Mouse (Mus musculus) forebrain, embryonic 11.5 days (tissue): ENCODE results near the gene Slc4a5. TPM values are rescaled to one million over a fixed set of nuclear protein-coding genes. Genes with fewer than 3 reads are reported as not detected.
A peak's percentile ranks its signal among the peaks of the same experiment; 100 is the strongest.
"Not testable (repeated sequence)": the region's sequence is repeated elsewhere in the genome, so short reads cannot be mapped to it uniquely, and the experiment has no call there.

Experiments
- ATAC-seq: fragments of 200-750 bp; cut with Nextera tagmentation; replicated peaks from 2 replicates; pipeline ENCODE4 v1.8.0; 2017; ENCODE audit warnings: moderate TSS enrichment; ENCODE audit not compliant: low FRiP score
- DNase-seq: peaks from one replicate; pipeline ENCODE4 v3.0.0-alpha.2; 2017; ENCODE audit warnings: low spot score
- H3K27ac ChIP-seq: fragments of 300-500 bp; sonication (generic); 2 replicates; pipeline ENCODE4 v1.5.1; 2014; ENCODE audit warnings: low read depth, low read length
- H3K27me3 ChIP-seq: fragments of 300-500 bp; sonication (generic); 2 replicates; pipeline ENCODE4 v1.6.1; 2014; ENCODE audit warnings: mild to moderate bottlenecking, low read length, mixed read lengths; ENCODE audit not compliant: control insufficient read depth, insufficient read depth
- H3K36me3 ChIP-seq: fragments of 300-500 bp; sonication (generic); 2 replicates; pipeline ENCODE4 v1.6.1; 2014; ENCODE audit warnings: mild to moderate bottlenecking, low read length, moderate library complexity, mixed read lengths; ENCODE audit not compliant: control insufficient read depth, insufficient read depth
- H3K4me1 ChIP-seq: fragments of 300-500 bp; sonication (generic); replicated peaks from 2 replicates; pipeline ENCODE4 v1.6.1; 2014; ENCODE audit warnings: low read length, mixed read lengths; ENCODE audit not compliant: control insufficient read depth, insufficient read depth
- H3K4me2 ChIP-seq: fragments of 300-500 bp; sonication (generic); 2 replicates; pipeline ENCODE4 v1.6.1; 2014; ENCODE audit warnings: low read depth, mild to moderate bottlenecking, low read length, moderate library complexity, mixed read lengths; ENCODE audit not compliant: severe bottlenecking
- H3K4me3 ChIP-seq: fragments of 300-500 bp; sonication (generic); 2 replicates; pipeline ENCODE4 v1.5.1; 2014; ENCODE audit warnings: low read depth, low read length
- H3K9ac ChIP-seq: fragments of 300-500 bp; sonication (generic); 2 replicates; pipeline ENCODE4 v1.6.1; 2014; ENCODE audit warnings: low read length
- H3K9me3 ChIP-seq: fragments of 300-500 bp; sonication (generic); 2 replicates; pipeline ENCODE4 v1.6.1; 2016; ENCODE audit warnings: low read length, mixed read lengths; ENCODE audit not compliant: control insufficient read depth
- WGBS: fragments of 180-500 bp; shearing (Covaris S2); extraction: QIAGEN DNeasy Blood & Tissue Kit; methylation state at CpG from one replicate; pipeline ENCODE4 v1.1.7; 2014; 5-methylcytosine and 5-hydroxymethylcytosine counted together
- polyA plus RNA-seq: library from polyadenylated mRNA; unstranded; fragments of >200 nt; fragmentation: Nextera tagmentation; extraction: Ambion mirVana; gene quantifications from 2 replicates; pipeline ENCODE4 v1.2.1, GENCODE M21; 2014

Slc4a5 gene
- polyA plus RNA-seq, 1 experiment from 2014 or later, result 0.35 TPM

GRCm38 (mm10) chr6:83345285-83345684 is 125.7 kb downstream of the Slc4a5 start:
- not testable (repeated sequence) for DNase-seq, ATAC-seq, H3K4me3 ChIP-seq, H3K9me3 ChIP-seq, H3K36me3 ChIP-seq, H3K9ac ChIP-seq, H3K27me3 ChIP-seq, H3K4me1 ChIP-seq, H3K4me2 ChIP-seq, H3K27ac ChIP-seq
- WGBS, result 95% methylated on average over 8 of the region's 8 CpGs

GRCm38 (mm10) chr6:83347916-83348315 is 128.3 kb downstream of the Slc4a5 start:
- H3K27ac ChIP-seq, result no peak overlapping the region
- 95% methylated on average over 3 of the region's 3 CpGs for WGBS
- no peak overlapping the region for H3K4me3 ChIP-seq
- peaks cover 2% of the 10 kb centered on the region; the same call in 1 of the 2 replicates for H3K36me3 ChIP-seq
- H3K27me3 ChIP-seq, result no peaks in the 10 kb centered on the region
- H3K4me1 ChIP-seq, result peaks cover 8% of the 10 kb centered on the region
- DNase-seq (no peak), ATAC-seq (no peak)
- no peak overlapping the region for H3K9ac ChIP-seq
- no peaks in the 10 kb centered on the region for H3K9me3 ChIP-seq
- H3K4me2 ChIP-seq, result no peak overlapping the region

GRCm38 (mm10) chr6:83348873-83349272 is 129.2 kb downstream of the Slc4a5 start, which contains the start of gene Bola3:
Gene Bola3, plus strand, starts transcription at chr6:83349147.
- no peak for DNase-seq
- 31% methylated on average over 6 of the region's 6 CpGs for WGBS

GRCm38 (mm10) chr6:83349274-83349958 is 129.8 kb downstream of the Slc4a5 start:
- WGBS, result under 1% methylated on average over 50 of the region's 53 CpGs
- no peak overlapping the region for H3K27ac ChIP-seq

More at GRCm38 (mm10) chr6:83348873-83349272, 129.2 kb downstream of the Slc4a5 start, which contains the start of gene Bola3:
- no peaks in the 10 kb centered on the region for H3K36me3 ChIP-seq
- peak; percentile 65; the same call in 1 of the 2 replicates for ATAC-seq
- H3K27ac ChIP-seq, result no peak within 1 kb of the TSS
- peak within 1 kb of the TSS; percentile 82 for H3K4me3 ChIP-seq
- H3K4me2 ChIP-seq, result peak within 1 kb of the TSS; percentile 88
- peak within 1 kb of the TSS; percentile 95 for H3K9ac ChIP-seq
- peaks cover 8% of the 10 kb centered on the region for H3K4me1 ChIP-seq
- H3K9me3 ChIP-seq, result no peaks in the 10 kb centered on the region
- H3K27me3 ChIP-seq, result no peaks in the 10 kb centered on the region

GRCm38 (mm10) chr6:83350172-83350571 is 130.5 kb downstream of the Slc4a5 start:
- 88% methylated on average over 7 of the region's 7 CpGs for WGBS
- no peak overlapping the region for H3K27ac ChIP-seq
- H3K4me3 ChIP-seq, result peak overlapping the region; percentile 82
- no peaks in the 10 kb centered on the region for H3K27me3 ChIP-seq
- peak overlapping the region; percentile 88 for H3K4me2 ChIP-seq
- peaks cover 8% of the 10 kb centered on the region for H3K4me1 ChIP-seq
- H3K36me3 ChIP-seq, result no peaks in the 10 kb centered on the region
- ATAC-seq (no peak), DNase-seq (no peak)
- no peaks in the 10 kb centered on the region for H3K9me3 ChIP-seq
- H3K9ac ChIP-seq, result peak overlapping the region; percentile 95

More at GRCm38 (mm10) chr6:83349274-83349958, 129.8 kb downstream of the Slc4a5 start:
- Histone ChIP-seq H3K4me2 (peak overlapping the region; percentile 88), H3K27me3 (no peaks in the 10 kb centered on the region), H3K9ac (peak overlapping the region; percentile 95), H3K9me3 (no peaks in the 10 kb centered on the region), H3K36me3 (no peaks in the 10 kb centered on the region), H3K4me1 (peaks cover 8% of the 10 kb centered on the region), H3K4me3 (peak overlapping the region; percentile 82)
- ATAC-seq (peak; percentile 95), DNase-seq (peak; percentile 96)

- H3K4me1 ChIP-seq, result peaks cover 8% of the 10 kb centered on the region
These were observed 131.3 kb downstream of the Slc4a5 start for GRCm38 (mm10) chr6:83350851-83351405.

GRCm38 (mm10) chr6:83351490-83352160 is 132.0 kb downstream of the Slc4a5 start:
- no peak overlapping the region for H3K9ac ChIP-seq

More at GRCm38 (mm10) chr6:83350851-83351405, 131.3 kb downstream of the Slc4a5 start:
- H3K36me3 ChIP-seq, result no peaks in the 10 kb centered on the region
- no peak overlapping the region for H3K4me3 ChIP-seq
- ATAC-seq (no peak), DNase-seq (no peak)
- no peaks in the 10 kb centered on the region for H3K9me3 ChIP-seq
- H3K27ac ChIP-seq, result no peak overlapping the region
- WGBS, result 89% methylated on average over 16 of the region's 16 CpGs
- no peaks in the 10 kb centered on the region for H3K27me3 ChIP-seq
- H3K4me2 ChIP-seq, result no peak overlapping the region
- no peak overlapping the region for H3K9ac ChIP-seq

GRCm38 (mm10) chr6:83352666-83353410 is 133.2 kb downstream of the Slc4a5 start:
- Histone ChIP-seq H3K27ac (no peak overlapping the region), H3K4me2 (no peak overlapping the region), H3K4me3 (no peak overlapping the region), H3K27me3 (no peaks in the 10 kb centered on the region), H3K4me1 (peaks cover 8% of the 10 kb centered on the region), H3K9ac (no peak overlapping the region), H3K9me3 (no peaks in the 10 kb centered on the region), H3K36me3 (no peaks in the 10 kb centered on the region)
- DNase-seq, result no peak
- 93% methylated on average over 24 of the region's 24 CpGs for WGBS
- ATAC-seq, result no peak

More at GRCm38 (mm10) chr6:83351490-83352160, 132.0 kb downstream of the Slc4a5 start:
- Histone ChIP-seq H3K4me2 (no peak overlapping the region), H3K27me3 (no peaks in the 10 kb centered on the region), H3K27ac (no peak overlapping the region), H3K36me3 (no peaks in the 10 kb centered on the region), H3K4me3 (no peak overlapping the region), H3K9me3 (no peaks in the 10 kb centered on the region), H3K4me1 (peaks cover 8% of the 10 kb centered on the region)
- WGBS, result 79% methylated on average over 7 of the region's 7 CpGs
- DNase-seq (no peak), ATAC-seq (no peak)
